Mouse (Mus musculus) retina, embryonic 14.5 days (tissue): ENCODE data around the gene Vav3.
A peak's percentile ranks its signal among the peaks of the same experiment; 100 is the strongest.
"Not testable (repeated sequence)": the region's sequence is repeated elsewhere in the genome, so short reads cannot be mapped to it uniquely, and the experiment has no call there.

Experiments used
- DNase-seq: peaks from one replicate; pipeline ENCODE4 v3.0.0-alpha.2; 2015; ENCODE audit warnings: low spot score

Gene Vav3

DNA sequence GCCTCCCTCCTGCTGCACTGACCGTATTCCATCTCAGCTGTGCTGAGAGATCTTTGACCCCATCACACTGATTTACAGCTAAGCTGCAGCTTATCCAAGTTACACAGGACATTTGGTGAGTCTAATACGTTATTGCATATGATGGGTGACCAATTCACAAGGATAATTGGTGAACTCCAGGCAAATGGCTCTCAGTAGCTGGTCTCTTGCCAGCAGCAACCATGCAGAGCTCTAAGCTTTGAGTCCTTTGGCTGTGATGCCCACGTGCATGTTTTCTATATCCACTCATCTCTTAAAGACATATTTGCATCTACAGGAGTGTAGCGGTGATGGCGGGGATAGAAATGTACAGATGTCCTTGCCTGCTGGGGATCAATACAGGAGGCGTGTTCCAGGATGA, 99.5 kb downstream of the Vav3 start:
- no peak for DNase-seq

DNA sequence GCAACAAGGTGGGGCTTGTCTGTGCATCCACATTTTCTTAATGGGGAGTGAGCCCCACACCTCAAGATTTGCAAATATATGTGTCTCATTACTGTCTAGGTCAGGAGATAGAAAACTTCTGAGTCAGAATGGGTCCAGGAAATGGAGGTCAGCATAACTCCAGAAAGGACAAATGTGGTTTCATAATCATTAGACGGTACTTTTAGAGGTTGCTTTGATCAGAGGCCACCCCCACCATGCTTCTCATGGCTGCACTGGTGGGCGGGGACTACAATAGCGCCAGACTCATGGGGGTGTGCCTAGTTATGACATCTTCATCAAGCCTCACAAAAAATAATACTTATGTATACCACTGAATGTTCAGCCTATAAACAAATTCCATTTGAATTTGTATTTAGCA, 103.6 kb downstream of the Vav3 start:
- DNase-seq: no peak

DNA sequence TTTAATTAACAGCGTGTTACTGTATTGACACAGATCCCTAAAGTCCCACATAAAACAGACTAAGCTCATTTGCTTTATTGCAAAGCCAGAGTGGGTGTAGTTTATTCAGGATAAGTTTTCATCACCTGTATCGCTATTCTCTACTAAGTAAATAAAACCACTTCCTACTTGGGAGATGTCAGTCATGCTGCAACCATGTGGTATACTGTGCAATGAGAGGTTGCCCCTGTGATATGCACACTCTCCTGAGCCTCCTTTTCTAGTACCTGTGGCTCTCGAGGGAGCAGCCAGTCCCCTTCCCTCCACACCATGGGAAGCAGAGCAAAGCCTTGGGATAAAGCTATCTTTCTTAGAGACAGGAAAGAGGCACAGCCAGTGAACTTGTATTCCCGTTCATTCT, 106.5 kb downstream of the Vav3 start:
- no peak for DNase-seq

GRCm38 (mm10) chr3:109448249-109448648, 107.8 kb downstream of the Vav3 start:
- DNase-seq: not testable (repeated sequence)

DNA sequence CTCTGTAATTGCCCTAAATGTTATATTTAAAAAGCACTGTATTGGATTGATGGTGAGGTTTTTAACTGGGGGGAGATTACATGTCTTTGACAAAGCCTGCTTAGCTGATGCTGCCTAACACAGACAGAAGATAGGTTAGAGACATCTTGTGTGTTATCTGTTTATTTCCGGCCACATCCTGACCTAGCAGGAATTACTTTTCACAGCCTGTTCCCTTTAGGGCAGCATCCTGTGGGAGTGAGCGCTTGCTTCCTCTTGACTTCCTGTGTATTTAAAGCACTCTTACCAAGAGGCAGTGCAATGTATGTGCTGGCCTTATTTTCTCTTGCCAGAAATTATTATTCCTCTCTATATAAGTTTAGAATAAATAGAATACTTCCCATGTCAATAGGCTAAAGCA, 111.5 kb downstream of the Vav3 start:
- no peak for DNase-seq

- DNase-seq: no peak
Measured at GRCm38 (mm10) chr3:109454633-109455032, 114.2 kb downstream of the Vav3 start.

- no peak for DNase-seq
Measured at GRCm38 (mm10) chr3:109456340-109456739, 115.9 kb downstream of the Vav3 start.

DNA sequence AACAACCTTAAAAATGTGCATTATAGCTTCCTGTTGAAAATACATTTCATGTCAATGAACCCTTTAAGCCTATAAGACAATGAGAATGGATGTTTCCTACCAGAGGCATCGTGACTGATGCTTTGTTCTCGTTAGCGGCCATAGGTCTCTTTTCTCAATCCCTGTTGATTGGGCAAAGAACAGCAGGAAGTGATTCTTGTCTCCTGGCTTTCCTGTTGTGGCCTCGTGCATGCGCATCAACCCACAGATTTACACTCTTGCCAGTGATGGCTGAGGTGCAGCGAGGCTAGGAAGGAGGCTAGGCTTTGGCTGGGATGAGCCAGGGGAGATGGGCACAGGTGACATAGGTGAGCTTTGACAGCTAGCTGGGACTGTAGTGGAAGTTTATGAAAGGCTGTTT, 123.2 kb downstream of the Vav3 start:
- no peak for DNase-seq

DNA sequence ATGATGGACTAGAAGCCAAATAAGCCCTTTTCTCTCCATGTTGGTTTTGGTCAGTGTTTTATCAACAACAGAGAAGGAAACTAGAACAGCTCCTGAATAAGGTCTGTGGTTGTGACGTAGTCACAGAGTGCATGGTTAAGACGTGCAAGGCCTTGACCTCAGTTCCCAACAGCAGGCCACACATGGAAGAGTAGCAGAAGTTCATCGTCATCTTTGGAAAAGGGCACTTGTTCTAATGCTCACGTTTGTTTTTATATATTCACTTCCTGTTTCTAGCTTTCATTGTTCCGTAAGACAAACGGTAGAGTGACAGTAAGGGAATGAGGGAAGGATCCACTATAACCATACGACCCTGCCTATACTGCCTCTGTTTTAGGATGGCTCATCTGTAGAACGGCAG, 124.1 kb downstream of the Vav3 start:
- no peak for DNase-seq

GRCm38 (mm10) chr3:109466541-109466940, 126.1 kb downstream of the Vav3 start:
- DNase-seq: no peak

DNA sequence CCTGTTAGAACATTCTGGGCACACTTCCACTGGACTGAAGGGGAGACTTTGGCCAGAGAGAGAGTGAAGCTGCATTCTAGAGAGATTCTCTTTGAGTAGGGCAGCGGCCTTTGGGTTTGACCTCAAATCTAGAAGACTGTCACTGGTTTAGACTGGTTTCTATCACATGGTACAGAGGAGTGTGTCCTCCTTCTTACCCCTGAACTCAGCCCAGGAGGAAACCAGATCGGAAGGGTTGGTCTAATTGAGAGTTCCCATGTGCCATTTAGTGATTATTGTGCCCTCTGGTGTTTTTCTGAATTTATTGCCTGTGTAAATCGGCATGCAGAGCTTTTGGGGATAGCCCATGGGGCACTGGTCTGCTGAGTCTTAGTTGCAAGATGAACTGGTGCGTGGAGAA, 126.8 kb downstream of the Vav3 start:
- DNase-seq: no peak

DNA sequence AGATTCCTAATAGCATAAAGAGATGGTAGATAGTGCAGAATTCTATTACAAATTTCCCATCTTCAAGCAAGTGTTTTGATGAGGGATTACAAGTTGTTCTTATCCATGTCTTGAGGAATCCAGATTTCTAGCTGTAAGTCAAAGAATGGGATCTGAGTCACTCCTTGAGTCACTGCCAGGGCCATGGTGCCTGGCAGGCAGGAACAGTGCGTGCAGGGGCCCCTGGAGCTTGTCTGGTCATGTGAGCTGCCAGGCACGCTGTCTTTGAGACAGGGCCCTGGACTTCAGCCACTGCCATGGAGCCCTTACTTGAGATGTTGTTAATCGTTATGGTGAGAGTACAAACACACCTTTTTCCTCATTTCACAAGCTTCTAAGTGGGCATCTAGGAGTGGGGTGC, 129.0 kb downstream of the Vav3 start:
- DNase-seq: no peak

DNA sequence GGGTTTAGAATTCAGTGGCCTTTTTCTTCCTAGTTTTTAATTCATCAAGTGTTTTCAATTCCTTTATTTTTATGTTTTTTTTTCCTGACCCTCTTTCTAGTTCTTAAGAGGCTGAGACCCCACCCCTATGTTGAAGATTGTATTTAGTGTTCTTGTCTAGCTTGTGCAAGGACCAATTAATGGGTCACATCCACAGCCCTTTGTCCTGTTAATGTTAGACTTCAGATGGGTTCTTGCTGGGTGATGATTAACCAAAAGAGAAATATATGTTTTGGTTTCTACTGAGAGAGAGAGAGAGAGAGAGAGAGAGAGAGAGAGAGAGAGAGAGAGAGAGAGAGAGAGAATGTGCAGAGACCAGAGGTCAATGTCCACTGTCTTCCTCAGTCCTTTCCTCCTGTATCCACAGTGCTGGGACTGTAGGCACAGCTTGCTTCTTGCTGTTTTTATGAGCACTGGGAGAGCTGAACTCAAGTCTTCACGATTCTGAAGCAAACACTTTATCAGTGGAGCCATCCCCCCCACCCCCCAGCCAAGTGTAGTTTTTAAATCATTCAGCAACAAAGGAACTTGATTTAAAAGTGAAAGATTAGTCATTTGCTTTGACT, 130.3 kb downstream of the Vav3 start:
- DNase-seq: no peak

DNA sequence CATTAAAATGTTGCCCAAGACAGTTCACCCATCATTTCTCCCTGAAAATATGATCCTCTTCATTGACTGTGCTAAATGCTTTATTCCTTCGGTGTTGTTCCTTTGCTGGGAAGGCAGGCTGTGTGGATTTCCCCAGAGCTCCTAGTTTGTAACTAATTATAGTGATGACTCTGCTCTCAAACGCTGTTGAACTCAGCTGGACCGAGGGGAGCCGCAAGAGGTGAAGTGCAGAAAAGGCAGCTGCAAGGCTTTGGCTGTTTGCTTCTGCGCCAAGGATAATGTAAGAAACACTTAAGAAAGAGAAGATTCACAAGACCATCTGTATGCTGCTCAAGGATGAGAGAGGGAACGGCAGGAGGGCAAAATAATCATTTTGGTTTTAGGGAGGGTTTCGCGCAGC, 136.1 kb downstream of the Vav3 start:
- no peak for DNase-seq

- DNase-seq: no peak
Measured at GRCm38 (mm10) chr3:109478297-109478696, 137.8 kb downstream of the Vav3 start.

GRCm38 (mm10) chr3:109480625-109481024, 140.2 kb downstream of the Vav3 start:
- no peak for DNase-seq

DNA sequence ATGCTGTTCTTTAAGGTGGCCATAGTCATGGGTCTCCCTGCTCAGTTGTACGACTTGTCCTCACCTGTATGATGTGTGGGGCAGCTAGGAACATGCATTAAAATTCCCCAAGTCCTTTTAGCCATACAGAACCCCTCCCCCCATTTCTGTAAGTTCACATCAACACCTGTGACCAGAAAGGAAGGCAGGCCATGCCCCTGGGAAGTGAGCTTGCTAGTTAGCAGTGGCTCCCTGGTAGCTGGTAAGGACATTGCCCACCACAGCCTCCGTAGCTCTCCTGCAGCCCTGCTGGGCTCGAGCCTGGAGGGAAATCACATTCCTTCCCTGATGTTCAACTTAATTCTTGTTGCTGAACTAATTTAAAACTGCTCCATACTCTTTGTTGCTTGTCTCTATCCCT, 146.3 kb downstream of the Vav3 start:
- DNase-seq: no peak

DNA sequence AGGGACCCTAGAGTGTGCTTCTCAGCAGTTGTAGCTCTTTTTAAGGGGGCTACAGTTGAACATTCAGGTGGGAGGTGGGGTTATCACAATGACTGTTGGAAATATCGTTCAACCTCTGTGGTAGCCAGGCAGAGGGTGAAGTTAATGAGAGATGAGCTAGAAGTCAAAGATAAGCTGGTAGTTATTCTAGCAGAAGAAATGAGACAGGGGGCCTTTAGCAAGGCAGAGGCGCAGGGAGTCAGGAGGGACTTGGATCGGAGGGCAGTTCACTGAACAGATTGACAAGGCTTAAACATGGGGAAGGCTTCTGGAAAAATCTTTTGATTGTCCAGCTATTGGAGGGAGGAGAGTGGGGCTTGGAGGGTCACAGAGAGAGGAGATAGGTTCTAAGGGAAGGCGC, 147.4 kb downstream of the Vav3 start:
- DNase-seq: no peak

- DNase-seq: peak; percentile 32
Measured at GRCm38 (mm10) chr3:109488750-109489171, 148.3 kb downstream of the Vav3 start.

DNA sequence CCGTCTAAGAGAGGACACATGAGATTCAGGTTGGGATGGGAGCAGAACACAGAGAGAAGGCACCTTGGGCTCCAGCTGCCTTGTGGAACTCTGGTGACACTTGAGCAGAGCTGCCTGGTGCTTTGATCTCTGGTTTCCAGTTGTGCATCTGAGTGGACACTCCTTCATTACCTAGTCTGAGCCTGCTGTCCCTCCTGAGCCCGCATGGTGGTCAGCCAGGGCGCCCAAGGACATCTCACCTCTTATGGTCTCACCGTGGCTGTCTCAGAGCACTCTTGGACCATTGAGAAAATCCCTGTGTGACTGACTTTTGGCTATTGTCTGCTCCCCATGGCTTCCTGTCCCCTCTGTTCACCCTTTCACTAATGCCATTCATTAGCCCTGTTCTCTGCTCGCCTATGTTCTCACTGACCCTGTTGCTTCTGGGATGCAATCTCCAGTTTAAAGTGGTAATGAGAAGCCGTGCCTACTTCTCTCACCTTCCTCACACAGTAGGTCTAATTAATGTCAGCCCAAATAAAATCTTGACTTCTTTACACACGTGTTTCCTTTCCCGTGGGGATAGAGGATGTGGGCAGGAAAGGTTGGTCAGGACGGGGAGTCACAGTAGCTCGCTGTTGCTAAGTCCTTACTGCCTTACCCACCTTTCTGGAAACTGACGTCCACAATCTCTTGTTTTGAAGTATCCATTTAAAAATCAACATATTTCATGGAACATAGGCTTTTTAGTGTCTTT, 150.3 kb downstream of the Vav3 start:
- DNase-seq: peak; percentile 33

- peak; percentile 96 for DNase-seq
Measured at GRCm38 (mm10) chr3:109491568-109491967, 151.1 kb downstream of the Vav3 start.

DNA sequence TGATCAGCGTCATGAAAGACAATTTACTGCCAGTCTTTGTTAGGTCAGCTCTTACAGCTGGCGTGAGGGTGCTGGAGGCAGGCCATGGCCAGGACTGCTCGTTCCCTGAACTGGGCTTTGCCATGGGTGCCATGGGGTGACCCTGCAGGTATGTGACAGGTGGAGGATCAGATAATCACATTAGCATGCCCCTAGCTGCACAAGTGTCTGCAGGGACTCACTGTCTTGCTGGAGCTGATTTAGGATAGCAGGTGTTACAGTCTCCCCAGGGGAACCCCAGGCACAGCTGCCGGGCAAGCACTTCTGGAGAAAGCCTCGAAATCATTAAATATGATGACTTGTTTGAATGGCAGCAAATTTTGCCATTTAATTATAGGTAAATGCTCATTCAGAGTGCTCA, 156.0 kb downstream of the Vav3 start:
- peak; percentile 52 for DNase-seq

DNA sequence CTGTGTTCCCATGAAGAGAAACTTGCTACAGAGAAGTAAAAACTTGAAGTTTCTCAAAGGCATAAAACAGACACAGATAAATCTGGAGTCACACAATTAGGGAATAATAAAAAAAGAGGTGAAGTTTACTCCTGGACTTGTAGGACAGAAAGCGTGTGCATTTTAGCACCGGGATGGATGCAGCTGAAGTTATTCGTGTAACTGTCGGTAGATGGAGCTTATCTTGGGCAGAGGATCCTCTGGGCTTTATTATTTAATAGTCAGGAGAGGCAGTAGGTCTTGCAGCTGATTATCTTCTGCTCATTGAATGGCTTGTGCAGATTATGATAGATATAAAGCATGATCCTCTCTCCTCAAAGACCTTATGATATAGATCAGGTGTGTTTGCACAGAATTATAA, 156.6 kb downstream of the Vav3 start:
- DNase-seq: peak; percentile 19

- no peak for DNase-seq
Measured at GRCm38 (mm10) chr3:109499861-109500456, 159.5 kb downstream of the Vav3 start.
